Mouse (Mus musculus) small intestine, adult 2 months (tissue): Measurements from ENCODE around the gene Lmnb2. TPM values are rescaled to one million over a fixed set of nuclear protein-coding genes. Genes with fewer than 3 reads are reported as not detected.

Source experiments
- H3K27ac ChIP-seq: fragments of 200-500 bp; 2 replicates; pipeline ENCODE4 v1.5.1; 2012; ENCODE audit warnings: low read depth, low read length, control low read depth, inconsistent platforms; ENCODE audit not compliant: insufficient read depth
- H3K27me3 ChIP-seq: fragments of 200-500 bp; 2 replicates; pipeline ENCODE4 v1.6.1; 2012; ENCODE audit warnings: mild to moderate bottlenecking, moderate library complexity, low read length, inconsistent platforms; ENCODE audit not compliant: control insufficient read depth, insufficient read depth
- H3K36me3 ChIP-seq: fragments of 200-500 bp; 2 replicates; pipeline ENCODE4 v1.6.1; 2012; ENCODE audit warnings: mild to moderate bottlenecking, low read length, control low read depth, inconsistent platforms; ENCODE audit not compliant: control insufficient read depth, insufficient read depth
- H3K4me1 ChIP-seq: fragments of 200-500 bp; 2 replicates; pipeline ENCODE4 v1.6.1; 2012; ENCODE audit warnings: low read length, inconsistent platforms, mixed read lengths; ENCODE audit not compliant: control insufficient read depth, insufficient read depth, insufficient read length
- H3K4me3 ChIP-seq: fragments of 200-500 bp; 2 replicates; pipeline ENCODE4 v1.5.1; 2012; ENCODE audit warnings: low read depth, mild to moderate bottlenecking, control low read depth, inconsistent platforms, low read length, moderate library complexity
- CTCF ChIP-seq: fragments of 200-500 bp; IDR thresholded peaks from 2 replicates; pipeline ENCODE4 v1.5.1; 2012; ENCODE audit warnings: low read depth, mild to moderate bottlenecking, control low read depth, inconsistent platforms, low read length, moderate library complexity, mixed read lengths; ENCODE audit not compliant: insufficient replicate concordance, insufficient read length; ENCODE audit errors: extremely low read depth
- POLR2A ChIP-seq: fragments of 200-500 bp; IDR thresholded peaks from 2 replicates; pipeline ENCODE4 v1.6.1; 2012; ENCODE audit warnings: low read depth, mild to moderate bottlenecking, control low read depth, inconsistent platforms, low read length, moderate library complexity
- WGBS: fragments of 180-500 bp; shearing (Covaris S2); methylation state at CpG from one replicate; pipeline ENCODE4 v1.1.7; 2018; 5-methylcytosine and 5-hydroxymethylcytosine counted together
- polyA plus RNA-seq: library from polyadenylated mRNA; depleted of rRNA; stranded (reverse); fragments of >200 nt; gene quantifications from 2 replicates; pipeline ENCODE4 v1.2.3, GENCODE M21; 2012

The Lmnb2 gene
- polyA plus RNA-seq, 1 experiment = 29.2 TPM

DNA sequence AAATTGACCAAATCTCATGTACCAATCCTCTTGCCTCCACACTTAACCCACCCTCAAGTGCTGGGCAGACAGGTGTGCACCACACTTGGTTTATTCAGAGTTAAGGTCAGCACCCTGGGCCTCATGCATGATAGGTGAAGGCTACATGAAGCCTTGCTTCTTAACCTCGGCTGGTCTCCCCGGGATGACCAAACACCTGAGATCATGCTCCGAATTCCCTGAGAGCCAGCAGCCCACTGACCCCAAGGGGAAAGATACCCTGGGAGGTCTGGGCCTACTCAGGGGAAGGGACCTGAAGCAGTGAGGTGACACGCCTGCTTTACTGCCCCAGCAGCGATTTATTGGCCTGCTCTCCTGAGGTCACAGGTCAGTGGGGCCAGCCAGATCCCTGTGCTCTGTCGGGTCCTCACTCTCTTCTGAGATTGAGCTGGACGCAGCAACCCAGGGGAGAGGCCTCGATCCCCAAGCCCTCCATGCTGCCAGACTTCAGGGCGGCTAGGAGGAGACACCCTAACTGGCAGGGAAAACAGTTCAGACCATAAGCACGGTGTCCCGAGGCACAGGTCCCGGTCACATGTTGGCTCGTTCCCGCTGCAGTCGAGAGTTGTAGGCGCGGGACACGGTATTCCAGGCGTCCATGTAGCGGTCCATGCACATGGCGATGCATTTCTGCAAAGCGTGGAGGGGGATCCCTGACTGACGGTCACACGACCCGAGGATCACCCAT, 18.3 kb downstream of the Lmnb2 start:
- no peak for TF ChIP-seq CTCF
- TF ChIP-seq POLR2A = no peak
- Histone ChIP-seq H3K36me3 (peaks cover 18% of the 10 kb centered on the region), H3K27me3 (no peaks in the 10 kb centered on the region), H3K27ac (no peak overlapping the region), H3K4me1 (peaks cover 9% of the 10 kb centered on the region), H3K4me3 (peak overlapping the region; percentile 89)
- 8% methylated on average over 25 of the region's 25 CpGs for WGBS

DNA sequence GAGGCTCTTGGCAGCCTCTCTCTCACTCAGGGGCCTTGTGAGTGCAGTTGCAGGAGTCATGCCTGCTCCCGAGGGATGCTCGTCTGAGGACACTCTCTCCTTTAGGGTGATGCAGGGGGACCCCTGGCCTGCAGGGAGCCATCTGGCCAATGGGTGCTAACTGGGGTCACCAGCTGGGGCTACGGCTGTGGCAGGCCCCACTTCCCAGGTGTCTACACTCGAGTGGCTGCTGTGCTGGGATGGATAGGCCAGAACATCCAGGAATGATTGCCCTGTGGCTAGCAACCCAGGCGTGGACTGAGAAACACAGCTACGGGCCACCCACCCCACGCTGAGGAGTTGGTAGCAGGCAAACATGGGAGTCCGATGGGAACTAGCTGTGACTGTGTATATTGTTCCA, 19.0 kb downstream of the Lmnb2 start:
- H3K4me1 ChIP-seq = peaks cover 9% of the 10 kb centered on the region
- peaks cover 11% of the 10 kb centered on the region for H3K36me3 ChIP-seq
- TF ChIP-seq POLR2A (no peak), CTCF (no peak)
- H3K27me3 ChIP-seq = no peaks in the 10 kb centered on the region
- H3K27ac ChIP-seq = no peak overlapping the region
- no peak overlapping the region for H3K4me3 ChIP-seq
- WGBS = 87% methylated on average over 8 of the region's 8 CpGs

DNA sequence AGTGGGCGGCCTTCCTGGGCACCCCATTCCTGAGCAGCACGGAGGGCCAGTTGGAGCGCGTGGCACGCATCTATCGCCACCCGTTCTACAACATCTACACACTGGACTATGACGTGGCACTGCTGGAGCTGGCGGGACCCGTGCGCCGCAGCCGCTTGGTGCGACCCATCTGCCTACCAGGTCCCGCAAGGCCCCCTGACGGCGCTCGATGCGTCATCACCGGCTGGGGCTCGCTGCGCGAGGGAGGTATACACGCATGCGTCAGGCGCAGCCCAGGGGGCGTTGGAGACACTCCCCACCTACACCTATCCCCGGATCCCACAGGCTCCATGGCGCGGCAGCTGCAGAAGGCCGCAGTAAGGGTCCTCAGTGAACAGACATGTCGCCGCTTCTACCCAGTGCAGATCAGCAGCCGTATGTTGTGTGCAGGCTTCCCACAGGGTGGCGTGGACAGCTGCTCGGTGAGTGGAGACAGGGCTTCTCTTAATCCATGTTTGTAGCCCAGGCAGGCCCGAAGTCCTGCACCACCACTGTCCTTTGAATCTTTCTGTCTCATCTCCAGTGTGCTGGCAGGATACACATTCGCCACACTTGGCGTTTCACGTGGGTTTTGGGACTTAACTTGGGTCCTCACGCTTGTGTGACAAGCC, 20.1 kb downstream of the Lmnb2 start:
- Histone ChIP-seq H3K36me3 (0 out of 2 replicates have a peak, but pooled peaks cover 5% of the 10 kb centered on the region), H3K4me1 (peaks cover 9% of the 10 kb centered on the region), H3K27ac (no peak overlapping the region), H3K27me3 (no peaks in the 10 kb centered on the region), H3K4me3 (no peak overlapping the region)
- 66% methylated on average over 41 of the region's 41 CpGs for WGBS
- TF ChIP-seq POLR2A (no peak), CTCF (no peak)

DNA sequence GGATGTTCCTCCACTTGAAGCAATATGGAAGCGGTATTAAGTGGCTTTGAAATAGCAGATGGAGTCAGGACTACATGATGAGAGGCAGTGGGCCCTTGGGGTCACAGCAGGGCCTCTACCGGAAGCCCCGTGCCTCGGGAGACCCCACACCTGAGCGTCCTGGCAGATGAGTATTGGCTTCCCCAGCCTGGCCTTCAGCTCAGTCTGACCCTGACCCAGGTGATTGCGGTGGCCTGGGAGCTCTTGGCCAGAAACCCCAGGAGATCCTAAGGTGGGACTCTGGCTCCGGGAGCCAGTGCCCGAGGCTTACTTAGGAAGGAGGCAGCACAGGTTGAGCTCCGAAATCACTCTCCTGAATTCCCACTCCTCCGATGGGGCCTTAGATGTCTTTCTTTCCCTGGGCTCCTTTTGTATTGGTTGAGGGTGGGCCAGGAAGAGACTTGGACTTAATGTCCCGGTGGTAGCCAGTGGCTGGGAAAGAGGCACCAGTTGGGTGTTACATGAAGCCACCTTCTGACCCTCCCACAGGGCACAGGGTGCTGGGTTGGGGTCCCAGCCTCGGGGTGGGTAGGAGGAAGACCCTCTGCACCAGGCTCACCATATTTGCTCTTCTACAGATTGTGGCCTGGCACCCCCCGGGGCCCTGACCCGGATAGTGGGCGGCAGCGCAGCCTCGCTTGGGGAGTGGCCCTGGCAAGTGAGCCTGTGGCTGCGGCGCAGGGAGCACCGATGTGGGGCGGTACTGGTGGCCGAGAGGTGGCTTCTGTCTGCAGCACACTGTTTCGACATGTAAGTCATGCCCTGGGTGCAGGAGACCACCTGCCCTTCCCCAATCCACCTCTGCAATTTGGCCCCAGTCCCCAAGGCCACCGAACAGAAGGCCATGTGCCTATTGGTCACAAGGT, 21.2 kb downstream of the Lmnb2 start:
- Histone ChIP-seq H3K27ac (no peak overlapping the region), H3K4me3 (no peak overlapping the region), H3K4me1 (peaks cover 9% of the 10 kb centered on the region), H3K36me3 (0 out of 2 replicates have a peak, but pooled peaks cover 5% of the 10 kb centered on the region), H3K27me3 (no peaks in the 10 kb centered on the region)
- 76% methylated on average over 24 of the region's 24 CpGs for WGBS
- no peak for TF ChIP-seq POLR2A
- no peak for TF ChIP-seq CTCF

DNA sequence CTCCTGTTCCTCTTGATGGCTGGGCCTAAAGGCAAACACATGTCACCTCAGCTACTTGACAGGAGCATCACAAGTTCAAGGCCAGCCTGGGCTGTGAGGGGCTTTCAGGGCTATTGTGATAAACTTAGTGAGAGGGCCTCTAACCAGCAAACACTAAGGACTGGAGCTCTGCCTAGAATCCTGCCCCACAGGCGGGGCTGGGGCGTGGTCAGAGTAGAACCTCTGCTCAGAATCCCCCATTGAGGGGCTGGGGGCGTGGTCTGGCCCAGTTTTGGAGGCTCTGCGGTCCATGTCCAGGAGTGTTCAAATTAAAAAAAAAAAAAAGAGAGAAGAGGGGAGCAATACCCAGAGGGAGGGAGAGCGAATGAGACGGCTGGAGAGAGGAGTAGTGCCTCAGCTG, 22.3 kb downstream of the Lmnb2 start:
- Histone ChIP-seq H3K27ac (no peak overlapping the region), H3K36me3 (0 out of 2 replicates have a peak, but pooled peaks cover 5% of the 10 kb centered on the region), H3K27me3 (no peaks in the 10 kb centered on the region), H3K4me3 (no peak overlapping the region), H3K4me1 (peaks cover 5% of the 10 kb centered on the region)
- 77% methylated on average over 6 of the region's 6 CpGs for WGBS
- TF ChIP-seq POLR2A (no peak), CTCF (no peak)

DNA sequence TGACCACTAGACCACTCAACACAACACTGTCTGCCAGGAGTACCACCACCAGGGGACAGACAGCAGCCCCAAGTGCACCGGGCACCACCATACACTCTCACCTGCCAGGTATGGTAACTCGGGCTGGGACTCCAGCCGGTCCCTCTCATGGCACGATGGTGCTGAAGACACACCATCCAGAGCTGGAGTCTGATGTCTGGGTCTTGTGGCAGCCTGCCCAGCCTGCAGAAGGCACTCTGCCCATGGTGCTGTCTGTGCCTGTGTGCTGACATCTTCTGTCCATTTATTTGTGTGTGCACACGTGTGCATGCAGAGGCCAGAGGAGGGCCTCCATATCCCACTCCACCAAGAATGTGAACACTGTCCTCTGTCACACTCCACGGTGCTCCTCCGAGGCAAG, 22.9 kb downstream of the Lmnb2 start:
- Histone ChIP-seq H3K27ac (no peak overlapping the region), H3K4me1 (peaks cover 4% of the 10 kb centered on the region), H3K27me3 (no peaks in the 10 kb centered on the region), H3K36me3 (0 out of 2 replicates have a peak, but pooled peaks cover 5% of the 10 kb centered on the region), H3K4me3 (no peak overlapping the region)
- WGBS = 75% methylated on average over 7 of the region's 7 CpGs
- TF ChIP-seq POLR2A (no peak), CTCF (no peak)
